Mouse (Mus musculus): ENCODE measurements around the gene Grid2ip.

Grid2ip gene

GRCm38 (mm10) chr5:143356686-143357388 lies at the start of gene Grid2ip:
Grid2ip (plus strand) TSS chr5:143357338.
- peak in 1 of 2 experiments; percentile 46 for DNase-seq

GRCm38 (mm10) chr5:143308825-143309224 lies 48.3 kb upstream of the Grid2ip start:
- no peak for DNase-seq

GRCm38 (mm10) chr5:143309916-143310315 lies 47.2 kb upstream of the Grid2ip start:
- DNase-seq: no peak

GRCm38 (mm10) chr5:143311886-143312285 lies 45.3 kb upstream of the Grid2ip start:
- peak; percentile 89 to 94 for DNase-seq

GRCm38 (mm10) chr5:143314183-143314729 lies 42.9 kb upstream of the Grid2ip start:
- peak in 1 of 2 experiments; percentile 44 for DNase-seq

GRCm38 (mm10) chr5:143314730-143315513 lies 42.2 kb upstream of the Grid2ip start, which contains the start of gene E130309D02Rik:
E130309D02Rik (minus strand) TSS chr5:143315360.
- DNase-seq: peak; percentile 96 to 98

GRCm38 (mm10) chr5:143315514-143315888 lies 41.6 kb upstream of the Grid2ip start:
- DNase-seq: no peak

GRCm38 (mm10) chr5:143316605-143317287 lies 40.4 kb upstream of the Grid2ip start:
- peak in 1 of 2 experiments; percentile 49 for DNase-seq

GRCm38 (mm10) chr5:143317288-143317610 lies 39.9 kb upstream of the Grid2ip start:
- DNase-seq: no peak

GRCm38 (mm10) chr5:143328690-143329495 lies 28.2 kb upstream of the Grid2ip start, which contains the start of gene Zdhhc4:
Zdhhc4 (minus strand) TSS chr5:143329256.
- peak; percentile 97 to 98 for DNase-seq

GRCm38 (mm10) chr5:143333872-143334271 lies 23.3 kb upstream of the Grid2ip start:
- peak; percentile 91 to 95 for DNase-seq

- DNase-seq: no peak
Observed at GRCm38 (mm10) chr5:143334418-143335088, 22.6 kb upstream of the Grid2ip start.

GRCm38 (mm10) chr5:143335089-143335460 lies 22.1 kb upstream of the Grid2ip start:
- DNase-seq: no peak

- DNase-seq: peak; percentile 39 to 52
Observed at GRCm38 (mm10) chr5:143336559-143336958, 20.6 kb upstream of the Grid2ip start.

GRCm38 (mm10) chr5:143339603-143340002 lies 17.5 kb upstream of the Grid2ip start:
- DNase-seq: no peak

- DNase-seq: no peak
Observed at GRCm38 (mm10) chr5:143346367-143346766, 10.8 kb upstream of the Grid2ip start.

- DNase-seq: no peak
Observed at GRCm38 (mm10) chr5:143356017-143356416, 1.1 kb upstream of the Grid2ip start.

GRCm38 (mm10) chr5:143357564-143357963 lies 426 bp downstream of the Grid2ip start:
- peak; percentile 69 to 87 for DNase-seq

- no peak for DNase-seq
Observed at GRCm38 (mm10) chr5:143359263-143359662, 2.1 kb downstream of the Grid2ip start.

- peak; percentile 56 to 64 for DNase-seq
Observed at GRCm38 (mm10) chr5:143360000-143360399, 2.9 kb downstream of the Grid2ip start.

- DNase-seq: no peak
Observed at GRCm38 (mm10) chr5:143361428-143361827, 4.3 kb downstream of the Grid2ip start.

Measured in cerebellum, postnatal 10 days (tissue).